Mouse (Mus musculus): ENCODE data around the gene Rhox3a. TPM values are rescaled to one million over a fixed set of nuclear protein-coding genes. Genes with fewer than 3 reads are reported as not detected.
"Not testable (repeated sequence)": the region's sequence is repeated elsewhere in the genome, so short reads cannot be mapped to it uniquely, and the experiment has no call there.

Gene Rhox3a
- not detected in 2 replicates for total RNA-seq (2015)
- total RNA-seq (2017), result not detected in 2 replicates

GRCm38 (mm10) chrX:37249619-37250018 is at the start of gene Rhox3a:
Gene Rhox3a (plus strand): TSS chrX:37249919.
- ATAC-seq (replicated peaks; ENCODE audit: poor library complexity), result not testable (repeated sequence)

GRCm38 (mm10) chrX:37210941-37211340 is 38.8 kb upstream of the Rhox3a start, which contains the start of gene Gm9:
Gene Gm9 (minus strand): TSS chrX:37211041.
- ATAC-seq (replicated peaks; ENCODE audit: poor library complexity), result no peak

- not testable (repeated sequence) for ATAC-seq (replicated peaks; ENCODE audit: poor library complexity)
Observed at GRCm38 (mm10) chrX:37222158-37222557, 27.6 kb upstream of the Rhox3a start, which contains the start of gene Rhox1. Gene Rhox1 (minus strand): TSS chrX:37222258.

- ATAC-seq (replicated peaks; ENCODE audit: poor library complexity), result not testable (repeated sequence)
Observed at GRCm38 (mm10) chrX:37244676-37245075, 5.0 kb upstream of the Rhox3a start, which contains the start of gene Rhox2a. Gene Rhox2a (plus strand): TSS chrX:37244976.

GRCm38 (mm10) chrX:37265038-37265437 is 15.3 kb downstream of the Rhox3a start, which contains the start of gene Rhox4a:
Gene Rhox4a (plus strand): TSS chrX:37265338.
- ATAC-seq (replicated peaks; ENCODE audit: poor library complexity), result not testable (repeated sequence)

Other genes with a start within 250 kb of the Rhox3a start
- 0.12 and 0.25 TPM in 2 replicates for gene Sowahd, start 201.1 kb upstream of the Rhox3a start, total RNA-seq (2015)
- gene Sowahd, start 201.1 kb upstream of the Rhox3a start, total RNA-seq (2017), result 1.00 and 3.4 TPM in 2 replicates
- gene Rpl39, start 164.5 kb upstream of the Rhox3a start, total RNA-seq (2015), result 1,695 and 1,778 TPM in 2 replicates
- gene Rpl39, start 164.5 kb upstream of the Rhox3a start, total RNA-seq (2017), result 4,041 and 4,700 TPM in 2 replicates
- gene Upf3b, start 139.6 kb upstream of the Rhox3a start, total RNA-seq (2015), result 55.0 and 70.9 TPM in 2 replicates
- 57.4 and 71.0 TPM in 2 replicates for gene Upf3b, start 139.6 kb upstream of the Rhox3a start, total RNA-seq (2017)
- gene Nkap, start 123.1 kb upstream of the Rhox3a start, total RNA-seq (2015), result 20.9 and 22.5 TPM in 2 replicates
- 29.1 and 34.3 TPM in 2 replicates for gene Nkap, start 123.1 kb upstream of the Rhox3a start, total RNA-seq (2017)
- 0.20 TPM in 1 of 2 replicates, not detected in the other for gene Akap14, start 81.1 kb upstream of the Rhox3a start, total RNA-seq (2015)
- not detected in 2 replicates for gene Akap14, start 81.1 kb upstream of the Rhox3a start, total RNA-seq (2017)
- gene Ndufa1, start 58.8 kb upstream of the Rhox3a start, total RNA-seq (2015), result 169 and 211 TPM in 2 replicates
- gene Ndufa1, start 58.8 kb upstream of the Rhox3a start, total RNA-seq (2017), result 92.0 and 145 TPM in 2 replicates
- gene Rnf113a1, start 58.7 kb upstream of the Rhox3a start, total RNA-seq (2015), result 6.6 and 9.7 TPM in 2 replicates
- gene Rnf113a1, start 58.7 kb upstream of the Rhox3a start, total RNA-seq (2017), result 4.4 and 6.0 TPM in 2 replicates
- gene Gm9, start 38.9 kb upstream of the Rhox3a start, total RNA-seq (2015), result not detected in 2 replicates
- not detected in 2 replicates for gene Gm9, start 38.9 kb upstream of the Rhox3a start, total RNA-seq (2017)
- not detected in 2 replicates for gene Rhox1, start 27.7 kb upstream of the Rhox3a start, total RNA-seq (2015)
- gene Rhox1, start 27.7 kb upstream of the Rhox3a start, total RNA-seq (2017), result not detected in 2 replicates
- not detected in 2 replicates for gene Rhox2a, start 4.9 kb upstream of the Rhox3a start, total RNA-seq (2015)
- not detected in 2 replicates for gene Rhox2a, start 4.9 kb upstream of the Rhox3a start, total RNA-seq (2017)
- gene Rhox4a, start 15.4 kb downstream of the Rhox3a start, total RNA-seq (2015), result not detected in 2 replicates
- not detected in 2 replicates for gene Rhox4a, start 15.4 kb downstream of the Rhox3a start, total RNA-seq (2017)
- gene Rhox3a2, start 130.1 kb downstream of the Rhox3a start, total RNA-seq (2015), result not detected in 2 replicates
- gene Rhox3a2, start 130.1 kb downstream of the Rhox3a start, total RNA-seq (2017), result not detected in 2 replicates
- not detected in 2 replicates for gene Rhox4a2, start 140.9 kb downstream of the Rhox3a start, total RNA-seq (2015)
- gene Rhox4a2, start 140.9 kb downstream of the Rhox3a start, total RNA-seq (2017), result not detected in 2 replicates
- not detected in 2 replicates for gene Rhox2b, start 162.1 kb downstream of the Rhox3a start, total RNA-seq (2015)
- not detected in 2 replicates for gene Rhox2b, start 162.1 kb downstream of the Rhox3a start, total RNA-seq (2017)
- gene Rhox4b, start 182.6 kb downstream of the Rhox3a start, total RNA-seq (2015), result not detected in 2 replicates
- not detected in 2 replicates for gene Rhox4b, start 182.6 kb downstream of the Rhox3a start, total RNA-seq (2017)
- gene Rhox2c, start 203.8 kb downstream of the Rhox3a start, total RNA-seq (2015), result not detected in 2 replicates
- not detected in 2 replicates for gene Rhox2c, start 203.8 kb downstream of the Rhox3a start, total RNA-seq (2017)
- gene Rhox3c, start 208.7 kb downstream of the Rhox3a start, total RNA-seq (2015), result not detected in 2 replicates
- not detected in 2 replicates for gene Rhox3c, start 208.7 kb downstream of the Rhox3a start, total RNA-seq (2017)
- not detected in 2 replicates for gene Rhox4c, start 230.4 kb downstream of the Rhox3a start, total RNA-seq (2015)
- not detected in 2 replicates for gene Rhox4c, start 230.4 kb downstream of the Rhox3a start, total RNA-seq (2017)
- not detected in 2 replicates for gene Rhox2d, start 243.5 kb downstream of the Rhox3a start, total RNA-seq (2015)
- not detected in 2 replicates for gene Rhox2d, start 243.5 kb downstream of the Rhox3a start, total RNA-seq (2017)

All from megakaryocyte progenitor cell, adult 5-6 weeks (primary cell).